In genomic region chr5:44498229-44498628, GRCm38 (mm10) we compare ENCODE assay signal across 26 mouse cellular contexts.
"Had no signal": no experiment of that assay in that cellular context is flagged by ENCODE, and none has a peak within 500 bp of the region (broad histone marks: within the 10 kb centered on the region; RNA-seq: fewer than 3 reads in every experiment).

No protein-coding gene starts in this region.

- H3K4me1 ChIP-seq: heart, embryonic 15.5 days; hindbrain, embryonic 15.5 days; kidney, embryonic 15.5 days; limb, embryonic 15.5 days; liver, embryonic 12.5 days had no signal

- H3K4me3 ChIP-seq: heart, adult 2 months; heart, embryonic 13.5 days; heart, embryonic 15.5 days; hindbrain, embryonic 13.5 days; hindbrain, embryonic 15.5 days; kidney, embryonic 15.5 days; limb, embryonic 13.5 days; limb, embryonic 15.5 days; liver, embryonic 12.5 days had no signal

- H3K27me3 ChIP-seq: heart, embryonic 13.5 days; heart, embryonic 15.5 days; hindbrain, embryonic 13.5 days; hindbrain, embryonic 15.5 days; kidney, embryonic 15.5 days; limb, embryonic 13.5 days; limb, embryonic 15.5 days; liver, embryonic 12.5 days had no signal

- H3K36me3 ChIP-seq: heart, embryonic 13.5 days; heart, embryonic 15.5 days; hindbrain, embryonic 13.5 days; hindbrain, embryonic 15.5 days; kidney, embryonic 15.5 days; limb, embryonic 13.5 days; limb, embryonic 15.5 days; liver, embryonic 12.5 days had no signal

- ATAC-seq: hindbrain, postnatal 0 days; intestine, embryonic 16.5 days; liver, embryonic 12.5 days had no signal

- H3K4me2 ChIP-seq: heart, embryonic 11.5 days; heart, embryonic 13.5 days; heart, embryonic 15.5 days; hindbrain, embryonic 13.5 days; hindbrain, embryonic 15.5 days; kidney, embryonic 15.5 days; limb, embryonic 13.5 days; limb, embryonic 15.5 days; liver, embryonic 12.5 days had no signal

- H3K9me3 ChIP-seq: heart, embryonic 13.5 days; heart, embryonic 15.5 days; hindbrain, embryonic 13.5 days; hindbrain, embryonic 15.5 days; kidney, embryonic 15.5 days; limb, embryonic 13.5 days; limb, embryonic 15.5 days; liver, embryonic 12.5 days had no signal

- H3K27ac ChIP-seq: heart, adult 2 months; heart, embryonic 13.5 days; heart, embryonic 15.5 days; hindbrain, embryonic 13.5 days; hindbrain, embryonic 15.5 days; hindbrain, postnatal 0 days; kidney, embryonic 15.5 days; kidney, postnatal 0 days; limb, embryonic 13.5 days; limb, embryonic 15.5 days; liver, embryonic 12.5 days had no signal

- H3K9ac ChIP-seq: heart, embryonic 13.5 days; heart, embryonic 15.5 days; hindbrain, embryonic 13.5 days; hindbrain, embryonic 15.5 days; kidney, embryonic 15.5 days; limb, embryonic 13.5 days; limb, embryonic 15.5 days; liver, embryonic 12.5 days had no signal

- DNase-seq: gastrocnemius, postnatal 14 days; gastrocnemius, postnatal 36 days; heart, adult 11 months; heart, adult 2 months; heart, postnatal 14 days; heart, postnatal 36 days; kidney, adult 11 months; kidney, adult 2 months; kidney, adult 9 months; kidney, postnatal 14 days; kidney, postnatal 36 days; layer of hippocampus, adult 9-11 months; layer of hippocampus, postnatal 36 days; left cerebral cortex, postnatal 4 days had no signal
